Mouse (Mus musculus) large intestine, adult 2 months (tissue): Measurements from ENCODE around the gene Rpl27. TPM values are rescaled to one million over a fixed set of nuclear protein-coding genes. Genes with fewer than 3 reads are reported as not detected.
"Not testable (repeated sequence)": the region's sequence is repeated elsewhere in the genome, so short reads cannot be mapped to it uniquely, and the experiment has no call there.

Experiments
- DNase-seq: peaks from one replicate; pipeline ENCODE4 v3.0.0-alpha.2; 2012; ENCODE audit warnings: low read depth, low spot score
- WGBS: fragments of 180-500 bp; shearing (Covaris S2); methylation state at CpG from one replicate; pipeline ENCODE4 v1.1.7; 2018; 5-methylcytosine and 5-hydroxymethylcytosine counted together
- polyA plus RNA-seq: library from polyadenylated mRNA; depleted of rRNA; stranded (reverse); fragments of >200 nt; gene quantifications from 2 replicates; pipeline ENCODE4 v1.2.3, GENCODE M21; 2012; rRNA removed

Rpl27 gene
- polyA plus RNA-seq, result 386 and 502 TPM in 2 replicates

- WGBS, result under 1% methylated on average over 42 of the region's 42 CpGs
- peak; percentile 98 for DNase-seq
These were observed at the start of gene Rpl27 for GRCm38 (mm10) chr11:101442127-101442693. Rpl27 (plus strand) TSS chr11:101442298.

DNA sequence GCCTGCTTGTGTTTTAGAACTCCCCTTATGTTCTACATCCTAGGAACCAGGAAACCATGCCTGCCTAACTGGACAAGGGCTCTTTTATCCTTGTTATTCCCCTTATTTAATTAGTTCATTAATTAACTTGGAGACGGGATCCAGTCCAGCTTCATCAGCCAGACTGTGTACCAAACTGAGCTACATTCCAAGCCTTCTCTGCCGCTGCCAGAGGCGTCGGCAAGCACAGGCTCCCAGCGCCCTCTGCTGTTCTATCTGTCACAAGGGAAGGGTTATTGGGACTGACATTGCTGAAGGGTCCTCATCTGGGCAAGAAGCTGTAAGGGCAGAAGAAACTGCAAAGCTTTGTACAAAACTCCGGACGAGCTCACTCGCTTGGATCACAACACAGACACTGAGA, 47.0 kb upstream of the Rpl27 start:
- WGBS, result 3% methylated on average over 8 of the region's 8 CpGs
- DNase-seq, result peak; percentile 33

DNA sequence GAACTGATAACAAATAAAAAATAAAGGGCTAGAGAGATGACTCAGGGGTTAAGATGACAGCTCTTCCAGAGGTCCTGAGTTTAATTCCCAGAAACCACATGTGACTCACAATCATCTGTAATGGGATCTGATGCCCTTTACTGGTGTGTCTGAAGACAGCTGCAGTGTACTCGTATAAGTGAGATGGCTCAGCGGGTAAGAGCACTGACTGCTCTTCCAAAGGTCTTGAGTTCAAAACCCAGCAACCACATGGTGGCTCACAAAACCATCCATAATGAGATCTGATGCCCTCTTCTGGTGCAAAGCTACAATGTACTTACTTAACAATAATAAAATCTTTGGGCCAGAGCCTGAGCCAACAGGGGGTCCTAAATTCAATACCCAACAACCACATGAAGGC, 26.8 kb upstream of the Rpl27 start:
- WGBS, result 89% methylated on average over 2 of the region's 2 CpGs
- no peak for DNase-seq

- under 1% methylated on average over 11 of the region's 11 CpGs for WGBS
- DNase-seq, result no peak
These were observed 25.5 kb upstream of the Rpl27 start for GRCm38 (mm10) chr11:101416433-101417100.

DNA sequence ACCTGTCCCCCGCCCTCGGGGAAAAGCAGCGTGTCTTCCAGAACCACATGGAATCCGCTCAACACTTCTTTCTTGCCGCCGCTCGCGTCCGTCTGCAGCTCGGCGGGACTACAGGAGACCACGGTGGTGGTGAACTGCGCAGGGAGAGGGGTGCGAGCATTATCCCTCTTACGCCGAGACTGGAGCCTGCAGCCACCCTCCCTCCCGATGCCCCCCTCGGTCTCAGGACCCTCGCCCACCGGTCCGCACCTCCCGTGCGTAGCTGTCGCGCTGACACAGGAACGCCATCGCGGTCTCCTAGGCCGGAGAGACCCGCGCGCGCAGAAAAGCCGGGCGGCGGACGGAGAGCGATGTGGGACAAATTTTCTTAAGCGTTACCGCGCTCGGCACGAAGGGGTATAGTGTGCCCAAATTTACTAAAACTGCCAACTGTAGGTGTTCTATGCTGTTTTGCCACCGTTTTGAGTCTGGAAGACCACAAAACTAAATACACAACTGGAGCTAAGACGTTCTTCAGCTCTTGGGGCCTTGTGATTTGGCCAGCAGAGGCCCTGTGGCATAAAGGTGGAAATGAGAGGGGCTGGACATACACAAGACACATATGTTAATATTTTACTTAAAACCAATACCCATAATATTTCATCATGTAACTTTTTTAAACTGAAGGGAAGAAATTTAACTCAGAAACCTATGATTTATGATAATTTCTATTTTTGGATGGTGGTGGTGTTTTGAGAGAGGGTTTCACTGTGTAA, 24.8 kb upstream of the Rpl27 start, which contains the start of gene Aarsd1:
Gene Aarsd1 (minus strand): TSS at position 515 of the 755 bp plus-strand sequence.
- DNase-seq, result peak; percentile 53
- under 1% methylated on average over 45 of the region's 45 CpGs for WGBS

DNA sequence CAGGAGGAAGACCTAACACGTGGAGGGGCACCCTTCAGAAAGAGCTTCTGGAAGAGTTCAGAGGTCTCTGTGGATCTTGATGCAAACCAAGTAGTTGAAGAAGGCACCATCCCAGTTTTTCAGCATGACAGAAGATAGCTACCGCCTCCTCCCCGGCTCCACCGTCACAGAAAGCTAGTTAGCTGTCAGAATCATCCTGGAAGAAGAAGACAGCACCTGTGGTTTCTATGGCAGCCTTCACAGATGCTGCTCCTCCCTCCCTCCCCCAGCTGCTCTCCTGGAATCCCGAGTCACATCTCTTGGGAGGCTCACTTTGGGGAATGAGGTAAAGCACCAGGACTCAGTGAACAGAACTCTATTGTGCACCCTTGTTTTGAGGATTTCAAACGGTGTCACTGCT, 23.1 kb upstream of the Rpl27 start:
- WGBS, result 66% methylated on average over 6 of the region's 6 CpGs
- no peak for DNase-seq

- WGBS, result 65% methylated on average over 3 of the region's 3 CpGs
- no peak for DNase-seq
These were observed 22.5 kb upstream of the Rpl27 start for GRCm38 (mm10) chr11:101419610-101420009.

GRCm38 (mm10) chr11:101420148-101420547, 21.9 kb upstream of the Rpl27 start:
- WGBS, result 86% methylated on average over 5 of the region's 5 CpGs
- no peak for DNase-seq

DNA sequence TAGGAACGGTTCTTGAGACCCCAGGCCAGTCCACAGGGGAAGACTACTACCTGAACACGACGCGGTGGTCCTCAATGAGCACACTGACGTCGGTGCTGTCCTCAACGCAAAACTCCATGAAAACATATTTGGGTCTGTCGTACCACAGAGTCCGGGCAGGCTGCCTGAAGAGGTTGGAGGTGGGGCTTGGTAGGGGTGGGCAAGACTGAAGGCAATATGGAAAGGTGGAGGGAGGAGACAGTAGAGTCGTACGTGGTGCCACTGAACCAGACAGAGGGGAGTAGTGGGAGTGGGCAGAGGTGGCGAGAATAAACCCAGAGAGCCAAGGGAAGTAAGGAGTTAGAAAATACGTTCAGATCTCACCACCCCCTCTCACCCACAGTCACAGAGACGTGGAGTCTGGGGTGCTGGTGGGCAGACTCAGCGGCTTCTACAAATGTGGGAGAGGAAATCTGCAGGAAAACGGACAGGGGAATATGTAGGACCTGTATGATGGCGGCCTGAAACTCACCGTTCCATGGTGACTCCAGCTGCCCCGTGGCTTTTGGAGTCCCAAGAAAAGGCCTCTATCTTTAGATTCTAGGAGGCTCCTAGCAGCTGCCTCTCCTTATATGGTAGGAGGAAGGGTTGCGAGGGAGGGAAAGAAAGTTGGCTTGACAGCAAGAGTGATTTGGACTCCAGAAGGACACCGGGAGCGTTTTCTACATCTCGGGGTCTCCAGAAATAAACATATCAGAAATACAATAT, 17.8 kb upstream of the Rpl27 start, which contains the start of gene Gm27029:
Gene Gm27029 (minus strand): TSS at position 692 of the 747 bp plus-strand sequence.
- no peak for DNase-seq
- WGBS, result 4% methylated on average over 23 of the region's 23 CpGs

GRCm38 (mm10) chr11:101424925-101425813, 16.9 kb upstream of the Rpl27 start, which contains the start of the genes Rundc1 and Ptges3l:
Rundc1 (plus strand) TSS chr11:101425085.
Ptges3l (minus strand) TSS chr11:101425333.
- under 1% methylated on average over 80 of the region's 81 CpGs for WGBS
- peak; percentile 96 for DNase-seq

DNA sequence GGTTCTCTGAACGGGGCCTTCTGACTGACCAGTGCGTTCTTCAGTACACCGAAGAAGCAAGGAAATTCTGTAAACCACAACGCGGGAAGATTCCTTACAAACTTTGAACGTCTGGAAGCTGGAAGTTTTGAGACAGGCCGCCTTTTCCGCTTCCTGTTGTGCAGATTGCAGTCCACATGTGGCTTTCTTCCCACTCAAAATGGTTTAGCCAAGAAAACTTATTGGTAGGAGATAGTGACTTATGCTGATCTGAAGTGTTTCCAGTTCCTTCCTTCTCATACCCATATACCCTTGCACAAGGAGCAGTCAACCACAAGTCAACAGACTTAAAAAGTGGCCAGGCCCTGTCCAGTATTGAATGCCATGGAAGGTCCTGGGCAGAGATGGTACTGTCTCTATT, 15.9 kb upstream of the Rpl27 start:
- DNase-seq, result no peak
- WGBS, result 28% methylated on average over 8 of the region's 8 CpGs

DNA sequence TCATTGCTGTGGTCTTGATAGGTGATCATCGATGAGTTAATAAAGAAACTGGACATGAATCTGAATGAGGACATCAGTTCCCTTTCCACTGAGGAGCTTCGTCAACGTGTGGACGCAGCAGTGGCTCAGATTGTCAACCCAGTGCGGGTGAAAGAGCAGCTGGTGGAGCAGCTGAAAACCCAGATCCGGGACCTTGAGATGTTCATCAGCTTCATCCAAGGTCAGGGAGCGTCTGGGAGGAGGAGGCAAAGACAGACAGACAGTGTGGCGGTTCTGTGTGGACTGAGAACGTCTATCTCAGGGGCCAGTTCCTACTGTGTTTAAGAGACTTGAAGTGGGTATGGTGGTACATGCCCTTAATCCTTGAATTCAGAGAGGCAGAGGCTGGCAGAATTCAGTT, 10.8 kb upstream of the Rpl27 start:
- DNase-seq, result no peak
- 92% methylated on average over 9 of the region's 9 CpGs for WGBS

DNA sequence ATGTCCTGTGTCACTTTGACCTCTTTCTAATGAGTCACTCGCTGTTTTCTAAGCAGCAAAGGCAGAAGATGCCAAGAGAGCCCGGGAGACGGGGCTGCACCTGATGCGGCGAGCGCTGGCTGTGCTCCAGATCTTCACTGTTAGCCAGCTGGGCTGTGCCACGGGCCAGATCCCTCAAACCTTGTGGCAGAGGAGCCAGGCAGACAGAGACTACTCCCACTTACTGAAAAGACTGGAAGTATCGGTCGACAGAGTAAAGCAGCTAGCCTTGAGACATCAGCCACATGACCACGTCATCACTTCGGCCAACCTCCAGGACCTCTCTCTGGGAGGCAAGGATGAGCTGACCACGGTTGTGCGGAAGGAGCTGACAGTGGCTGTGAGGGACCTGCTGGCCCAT, 8.7 kb upstream of the Rpl27 start:
- DNase-seq, result no peak
- 82% methylated on average over 13 of the region's 13 CpGs for WGBS

GRCm38 (mm10) chr11:101435831-101436230, 6.3 kb upstream of the Rpl27 start:
- no peak for DNase-seq
- 79% methylated on average over 4 of the region's 4 CpGs for WGBS

- WGBS, result 83% methylated on average over 4 of the region's 4 CpGs
These were observed 5.2 kb upstream of the Rpl27 start for GRCm38 (mm10) chr11:101436916-101437315.

DNA sequence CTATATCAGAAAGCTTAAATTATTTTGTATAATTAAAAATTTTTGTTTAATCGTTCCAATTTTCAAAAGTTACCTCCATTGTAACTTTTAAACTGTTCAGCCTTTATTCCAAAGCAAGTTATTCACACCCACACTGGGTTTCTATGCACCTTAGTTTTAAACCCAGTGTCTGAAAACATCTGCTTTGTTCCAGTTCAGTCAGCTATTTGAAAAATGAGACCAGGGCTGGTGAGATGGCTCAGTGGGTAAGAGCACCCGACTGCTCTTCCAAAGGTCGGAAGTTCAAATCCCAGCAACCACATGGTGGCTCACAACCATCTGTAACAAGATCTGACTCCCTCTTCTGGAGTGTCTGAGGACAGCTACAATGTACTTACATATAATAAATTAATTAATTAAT, 4.1 kb upstream of the Rpl27 start:
- WGBS, result 64% methylated on average over 3 of the region's 3 CpGs
- DNase-seq, result not testable (repeated sequence)

More at GRCm38 (mm10) chr11:101436916-101437315, 5.2 kb upstream of the Rpl27 start:
- DNase-seq, result no peak

DNA sequence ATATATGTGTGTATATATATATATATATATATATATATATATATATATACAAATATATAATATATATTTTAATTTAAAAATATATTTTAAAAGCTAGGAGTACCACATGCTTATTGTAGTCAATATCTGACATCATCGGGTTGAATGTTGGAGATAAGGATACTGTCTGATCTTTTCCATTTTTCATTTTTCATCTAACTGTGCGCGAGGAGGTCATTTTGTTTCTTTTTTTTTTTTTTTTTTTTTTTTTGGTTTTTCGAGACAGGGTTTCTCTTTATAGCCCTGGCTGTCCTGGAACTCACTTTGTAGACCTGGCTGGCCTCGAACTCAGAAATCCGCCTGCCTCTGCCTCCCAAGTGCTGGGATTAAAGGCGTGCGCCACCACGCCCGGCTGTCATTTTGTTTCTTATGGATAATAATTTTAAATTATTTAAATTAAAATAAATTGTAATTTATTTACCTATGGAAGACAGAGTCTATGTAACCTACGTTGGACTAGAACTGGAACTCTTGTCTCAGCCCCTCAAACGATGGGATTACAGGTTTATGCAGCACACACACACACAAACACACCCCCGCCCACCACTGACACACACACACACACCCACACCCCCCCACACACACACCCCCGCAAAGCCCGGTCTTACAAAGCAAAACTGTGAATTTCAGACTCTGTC, 510 bp upstream of the Rpl27 start:
- WGBS, result 31% methylated on average over 14 of the region's 15 CpGs
- not testable (repeated sequence) for DNase-seq

DNA sequence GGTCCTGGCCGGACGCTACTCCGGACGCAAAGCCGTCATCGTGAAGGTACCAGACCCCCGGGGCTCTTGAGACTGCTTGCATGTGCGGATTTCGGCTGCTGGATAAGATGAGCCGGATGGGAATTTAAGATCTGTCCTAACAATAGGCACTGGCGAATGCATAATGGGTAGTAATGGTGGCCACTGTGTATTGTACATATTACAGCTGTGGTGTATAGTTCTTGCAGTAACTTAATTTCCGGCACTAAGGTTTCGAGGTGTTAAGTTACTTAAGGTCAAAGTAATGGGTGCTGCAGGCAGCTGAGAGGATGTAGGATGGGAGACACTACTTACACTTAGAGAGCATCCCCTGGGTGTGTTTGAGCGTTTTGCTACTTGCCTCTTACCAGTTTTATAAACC, 662 bp downstream of the Rpl27 start:
- under 1% methylated on average over 14 of the region's 14 CpGs for WGBS

More for the DNA sequence above, 662 bp downstream of the Rpl27 start:
- DNase-seq, result no peak
